Mouse (Mus musculus): ENCODE measurements around the gene Snx11. TPM values are rescaled to one million over a fixed set of nuclear protein-coding genes. Genes with fewer than 3 reads are reported as not detected.

The Snx11 gene
- polyA plus RNA-seq, 1 experiment = 28.6 TPM

- no peak overlapping the region for H3K4me3 ChIP-seq (ENCODE audit: extremely low read depth, insufficient read depth, insufficient read length)
- 78% methylated on average over 2 of the region's 2 CpGs for WGBS
- H3K27ac ChIP-seq (ENCODE audit: insufficient read depth, low read length) = no peak overlapping the region
- DNase-seq (ENCODE audit: low read depth in 1 of 2, low spot score in 2 of 2) = no peak
- H3K4me1 ChIP-seq (ENCODE audit: control insufficient read depth, insufficient read depth, insufficient read length) = no peaks in the 10 kb centered on the region
- no peak for TF ChIP-seq POLR2A (IDR thresholded peaks at IDR 0.05; ENCODE audit: low read depth, low read length)
- TF ChIP-seq CTCF (IDR thresholded peaks at IDR 0.05; ENCODE audit: extremely low read depth, insufficient read depth, insufficient read length, insufficient replicate concordance) = no peak
- H3K27me3 ChIP-seq (ENCODE audit: control insufficient read depth, insufficient read depth, low read length) = no peaks in the 10 kb centered on the region
- H3K36me3 ChIP-seq (ENCODE audit: control insufficient read depth, insufficient read depth, low read length) = no peaks in the 10 kb centered on the region
These were observed 48.8 kb downstream of the Snx11 start for GRCm38 (mm10) chr11:96728577-96728976.

GRCm38 (mm10) chr11:96725833-96726232, 51.5 kb downstream of the Snx11 start:
- no peak for DNase-seq (ENCODE audit: low read depth in 1 of 2, low spot score in 2 of 2)
- H3K27ac ChIP-seq (ENCODE audit: insufficient read depth, low read length) = no peak overlapping the region
- TF ChIP-seq CTCF (IDR thresholded peaks at IDR 0.05; ENCODE audit: extremely low read depth, insufficient read depth, insufficient read length, insufficient replicate concordance) (no peak), POLR2A (IDR thresholded peaks at IDR 0.05; ENCODE audit: low read depth, low read length) (no peak)
- no peaks in the 10 kb centered on the region for H3K36me3 ChIP-seq (ENCODE audit: control insufficient read depth, insufficient read depth, low read length)
- no peak overlapping the region for H3K4me3 ChIP-seq (ENCODE audit: extremely low read depth, insufficient read depth, insufficient read length)
- H3K4me1 ChIP-seq (ENCODE audit: control insufficient read depth, insufficient read depth, insufficient read length) = no peaks in the 10 kb centered on the region
- WGBS = 96% methylated on average over 1 of the region's 1 CpGs
- no peaks in the 10 kb centered on the region for H3K27me3 ChIP-seq (ENCODE audit: control insufficient read depth, insufficient read depth, low read length)

GRCm38 (mm10) chr11:96718609-96719008, 58.8 kb downstream of the Snx11 start:
- no peak for TF ChIP-seq CTCF (IDR thresholded peaks at IDR 0.05; ENCODE audit: extremely low read depth, insufficient read depth, insufficient read length, insufficient replicate concordance)
- no peak for TF ChIP-seq POLR2A (IDR thresholded peaks at IDR 0.05; ENCODE audit: low read depth, low read length)
- no peak overlapping the region for H3K4me3 ChIP-seq (ENCODE audit: extremely low read depth, insufficient read depth, insufficient read length)
- H3K27me3 ChIP-seq (ENCODE audit: control insufficient read depth, insufficient read depth, low read length) = no peaks in the 10 kb centered on the region
- DNase-seq (ENCODE audit: low read depth in 1 of 2, low spot score in 2 of 2) = no peak
- no peak overlapping the region for H3K27ac ChIP-seq (ENCODE audit: insufficient read depth, low read length)
- H3K36me3 ChIP-seq (ENCODE audit: control insufficient read depth, insufficient read depth, low read length) = no peaks in the 10 kb centered on the region
- WGBS = 82% methylated on average over 7 of the region's 7 CpGs
- no peaks in the 10 kb centered on the region for H3K4me1 ChIP-seq (ENCODE audit: control insufficient read depth, insufficient read depth, insufficient read length)

Other genes with a start within 250 kb of the Snx11 start
- gene Cbx1, start 11.6 kb upstream of the Snx11 start, polyA plus RNA-seq (2012; rRNA removed) = 13.9 and 18.2 TPM in 2 replicates
- 63.0 and 76.9 TPM in 2 replicates for gene Nfe2l1, start 52.4 kb upstream of the Snx11 start, polyA plus RNA-seq (2012; rRNA removed)
- gene Copz2, start 72.3 kb upstream of the Snx11 start, polyA plus RNA-seq (2012; rRNA removed) = 7.6 and 10.6 TPM in 2 replicates
- gene Cdk5rap3, start 138.9 kb upstream of the Snx11 start, polyA plus RNA-seq (2012; rRNA removed) = 31.7 and 36.0 TPM in 2 replicates
- 1.8 and 2.2 TPM in 2 replicates for gene Prr15l, start 150.5 kb upstream of the Snx11 start, polyA plus RNA-seq (2012; rRNA removed)
- gene Pnpo, start 166.4 kb upstream of the Snx11 start, polyA plus RNA-seq (2012; rRNA removed) = 33.2 and 57.0 TPM in 2 replicates
- gene Sp2, start 205.4 kb upstream of the Snx11 start, polyA plus RNA-seq (2012; rRNA removed) = 23.9 and 29.1 TPM in 2 replicates
- gene Sp6, start 235.8 kb upstream of the Snx11 start, polyA plus RNA-seq (2012; rRNA removed) = 0.57 and 0.82 TPM in 2 replicates

All from spleen, adult 2 months (tissue).